Mouse (Mus musculus) lung, embryonic 14.5 days (tissue): ENCODE results near the gene Tle1. TPM values are rescaled to one million over a fixed set of nuclear protein-coding genes. Genes with fewer than 3 reads are reported as not detected.

Experiments used
- ATAC-seq: fragments of 200-750 bp; cut with Nextera tagmentation; 2 replicates; pipeline ENCODE4 v1.8.0; 2017; ENCODE audit warnings: mild to moderate bottlenecking, moderate TSS enrichment, moderate library complexity; ENCODE audit not compliant: insufficient read depth
- DNase-seq: peaks from one replicate; pipeline ENCODE4 v3.0.0-alpha.2; 2015
- H3K27ac ChIP-seq: fragments of 300-500 bp; sonication (generic); 2 replicates; pipeline ENCODE4 v1.5.1; 2014; ENCODE audit warnings: low read depth, mild to moderate bottlenecking, moderate library complexity
- H3K27me3 ChIP-seq: fragments of 300-500 bp; sonication (generic); 2 replicates; pipeline ENCODE4 v1.6.1; 2014; ENCODE audit warnings: low read length, control low read depth; ENCODE audit not compliant: insufficient read depth
- H3K36me3 ChIP-seq: fragments of 300-500 bp; sonication (generic); 2 replicates; pipeline ENCODE4 v1.6.1; 2014; ENCODE audit warnings: control low read depth; ENCODE audit not compliant: insufficient read depth
- H3K4me1 ChIP-seq: fragments of 300-500 bp; sonication (generic); 2 replicates; pipeline ENCODE4 v1.6.1; 2014; ENCODE audit warnings: antibody characterized with exemption, control low read depth; ENCODE audit not compliant: insufficient read depth
- H3K4me2 ChIP-seq: fragments of 300-500 bp; sonication (generic); 2 replicates; pipeline ENCODE4 v1.6.1; 2014; ENCODE audit warnings: mild to moderate bottlenecking
- H3K4me3 ChIP-seq: fragments of 300-500 bp; sonication (generic); 2 replicates; pipeline ENCODE4 v1.5.1; 2014; ENCODE audit warnings: low read depth, low read length
- H3K9ac ChIP-seq: fragments of 300-500 bp; sonication (generic); 2 replicates; pipeline ENCODE4 v1.6.1; 2014
- H3K9me3 ChIP-seq: fragments of 300-500 bp; sonication (generic); 2 replicates; pipeline ENCODE4 v1.6.1; 2016; ENCODE audit warnings: low read depth, low read length, control low read depth
- CTCF ChIP-seq: IDR thresholded peaks from 2 replicates; pipeline ENCODE4 v1.5.1; 2016; ENCODE audit warnings: antibody characterized with exemption, low read depth
- WGBS: fragments of 180-500 bp; shearing (Covaris S2); extraction: QIAGEN DNeasy Blood & Tissue Kit; methylation state at CpG from one replicate; pipeline ENCODE4 v1.1.7; 2014; 5-methylcytosine and 5-hydroxymethylcytosine counted together
- polyA plus RNA-seq: library from polyadenylated mRNA; unstranded; fragments of >200 nt; fragmentation: Nextera tagmentation; extraction: Ambion mirVana; gene quantifications from 2 replicates; pipeline ENCODE4 v1.2.1, GENCODE M21; 2014

Gene Tle1
- polyA plus RNA-seq, 1 experiment from 2014 or later, result 25.1 TPM

DNA sequence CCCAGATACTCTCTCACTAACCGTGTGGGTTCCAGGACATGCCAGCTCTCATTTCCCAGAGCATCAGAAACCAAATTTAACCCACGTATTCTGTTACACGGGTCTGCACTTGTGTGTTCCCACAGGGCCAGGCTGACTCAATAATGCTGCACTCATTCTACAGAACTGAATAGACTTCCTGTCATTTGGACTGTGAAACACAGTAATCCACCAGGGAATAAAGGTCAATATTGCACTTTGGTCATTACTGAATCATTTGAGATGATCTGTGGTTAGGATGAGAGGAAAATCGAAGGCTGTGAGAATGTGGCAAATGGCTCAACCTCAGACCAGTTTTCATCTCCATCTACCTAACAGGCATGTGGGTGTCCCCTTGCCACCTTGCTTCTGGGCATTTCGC is 16.2 kb downstream of the Tle1 start:
- H3K4me2 ChIP-seq, result no peak overlapping the region
- WGBS, result 74% methylated on average over 5 of the region's 5 CpGs
- no peaks in the 10 kb centered on the region for H3K27me3 ChIP-seq
- H3K9ac ChIP-seq, result no peak overlapping the region
- DNase-seq, result no peak
- H3K4me3 ChIP-seq, result no peak overlapping the region
- H3K36me3 ChIP-seq, result peaks cover 18% of the 10 kb centered on the region
- TF ChIP-seq CTCF, result no peak
- no peak for ATAC-seq
- H3K27ac ChIP-seq, result no peak overlapping the region
- H3K4me1 ChIP-seq, result 0 out of 2 replicates have a peak, but pooled peaks cover 2% of the 10 kb centered on the region
- H3K9me3 ChIP-seq, result no peaks in the 10 kb centered on the region

DNA sequence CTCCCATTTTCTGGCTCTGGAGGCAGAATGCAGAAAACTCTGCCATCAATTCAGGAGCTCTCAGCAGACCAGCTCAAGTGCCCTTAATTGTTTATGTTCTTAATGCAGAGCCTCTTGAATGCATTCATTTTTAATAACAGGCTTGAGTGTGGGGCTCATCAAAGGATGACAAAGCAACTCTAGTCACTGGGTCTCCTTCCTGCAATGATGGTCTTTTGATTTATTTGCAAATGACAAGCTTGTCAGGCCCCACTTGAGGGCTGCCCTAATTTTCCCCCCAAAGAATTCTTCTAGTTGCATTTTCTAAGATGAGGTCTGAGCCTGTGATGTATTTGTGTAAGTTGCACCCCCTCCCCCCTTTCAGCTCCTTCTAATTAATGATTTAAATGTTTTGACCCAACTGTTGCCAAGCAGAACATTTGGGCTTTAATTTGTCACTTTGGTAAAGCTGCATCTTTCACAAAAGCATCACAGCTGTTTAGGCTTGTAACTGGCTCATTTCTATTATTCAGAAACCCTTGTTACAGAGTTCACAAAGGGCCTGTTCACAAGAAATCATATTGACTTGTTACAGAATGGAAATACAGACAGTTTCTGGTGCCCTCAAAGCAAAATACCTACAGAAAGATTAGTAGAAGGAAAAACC is 18.3 kb downstream of the Tle1 start:
- DNase-seq, result no peak
- H3K9ac ChIP-seq, result no peak overlapping the region
- no peak overlapping the region for H3K4me2 ChIP-seq
- no peaks in the 10 kb centered on the region for H3K27me3 ChIP-seq
- no peak for TF ChIP-seq CTCF
- H3K4me3 ChIP-seq, result no peak overlapping the region
- 0 out of 2 replicates have a peak, but pooled peaks have one; percentile 44 for ATAC-seq
- no peaks in the 10 kb centered on the region for H3K9me3 ChIP-seq
- H3K27ac ChIP-seq, result no peak overlapping the region
- 0 out of 2 replicates have a peak, but pooled peaks cover 2% of the 10 kb centered on the region for H3K4me1 ChIP-seq
- peaks cover 15% of the 10 kb centered on the region for H3K36me3 ChIP-seq

DNA sequence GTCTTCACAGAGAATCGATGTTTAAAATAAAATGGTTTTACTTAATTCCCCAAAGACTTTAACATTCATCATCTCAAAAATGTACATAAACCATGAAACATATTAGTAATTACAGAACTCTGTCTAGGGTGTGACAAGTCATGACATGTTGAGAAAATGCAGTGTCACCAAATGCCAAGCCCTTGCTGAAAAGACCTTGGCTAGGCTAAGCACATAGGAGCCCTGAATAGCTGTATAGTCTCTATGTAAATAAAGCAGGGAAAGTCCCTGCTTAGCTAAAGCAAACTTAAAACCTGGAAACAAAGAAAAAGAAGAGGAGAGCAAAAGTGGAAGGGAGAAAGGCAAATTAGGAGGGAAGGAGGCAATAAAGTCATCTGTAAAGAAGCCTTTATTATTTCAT is 24.8 kb downstream of the Tle1 start:
- H3K4me3 ChIP-seq, result no peak overlapping the region
- no peaks in the 10 kb centered on the region for H3K9me3 ChIP-seq
- H3K27me3 ChIP-seq, result no peaks in the 10 kb centered on the region
- TF ChIP-seq CTCF, result no peak
- peaks cover 14% of the 10 kb centered on the region; the same call in 1 of the 2 replicates for H3K36me3 ChIP-seq
- no peak overlapping the region for H3K27ac ChIP-seq
- H3K4me2 ChIP-seq, result no peak overlapping the region
- DNase-seq (no peak), ATAC-seq (0 out of 2 replicates have a peak, but pooled peaks have one; percentile 58)
- H3K4me1 ChIP-seq, result no peaks in the 10 kb centered on the region
- H3K9ac ChIP-seq, result no peak overlapping the region
- WGBS, result 78% methylated on average over 1 of the region's 1 CpGs

GRCm38 (mm10) chr4:72168267-72168666 is 32.5 kb downstream of the Tle1 start:
- Histone ChIP-seq H3K27ac (no peak overlapping the region), H3K9ac (no peak overlapping the region), H3K4me3 (no peak overlapping the region), H3K4me1 (no peaks in the 10 kb centered on the region), H3K27me3 (no peaks in the 10 kb centered on the region), H3K4me2 (no peak overlapping the region), H3K9me3 (no peaks in the 10 kb centered on the region), H3K36me3 (peaks cover 38% of the 10 kb centered on the region)
- TF ChIP-seq CTCF, result no peak
- WGBS, result 26% methylated on average over 1 of the region's 1 CpGs
- DNase-seq, result no peak
- no peak for ATAC-seq

DNA sequence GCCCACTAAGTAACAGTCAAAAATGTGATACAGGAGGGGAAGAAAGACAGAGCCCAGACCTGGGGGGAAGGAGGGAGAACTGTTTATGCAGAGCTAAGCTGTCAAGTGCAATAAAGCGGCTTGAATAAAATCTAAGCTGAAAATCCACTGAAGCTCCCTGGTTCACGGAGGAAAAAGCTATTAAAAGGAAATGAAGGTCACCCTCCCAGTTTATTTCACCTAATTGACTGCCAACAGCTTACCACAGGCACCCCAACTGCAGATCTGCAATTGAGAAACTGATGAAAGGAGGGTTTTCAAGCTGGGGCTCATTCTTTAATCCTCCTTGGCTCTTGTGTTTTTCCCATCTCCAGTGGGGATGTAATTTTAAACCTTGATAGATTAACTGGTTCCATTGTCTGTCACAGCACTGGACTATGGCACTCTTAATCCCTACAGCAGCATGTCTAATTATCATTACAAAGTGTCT is 32.9 kb downstream of the Tle1 start:
- DNase-seq, result no peak
- Histone ChIP-seq H3K27me3 (no peaks in the 10 kb centered on the region), H3K9ac (no peak overlapping the region), H3K4me1 (no peaks in the 10 kb centered on the region), H3K4me2 (no peak overlapping the region), H3K9me3 (no peaks in the 10 kb centered on the region), H3K27ac (no peak overlapping the region), H3K36me3 (peaks cover 42% of the 10 kb centered on the region), H3K4me3 (no peak overlapping the region)
- 41% methylated on average over 2 of the region's 2 CpGs for WGBS
- no peak for ATAC-seq
- TF ChIP-seq CTCF, result no peak

DNA sequence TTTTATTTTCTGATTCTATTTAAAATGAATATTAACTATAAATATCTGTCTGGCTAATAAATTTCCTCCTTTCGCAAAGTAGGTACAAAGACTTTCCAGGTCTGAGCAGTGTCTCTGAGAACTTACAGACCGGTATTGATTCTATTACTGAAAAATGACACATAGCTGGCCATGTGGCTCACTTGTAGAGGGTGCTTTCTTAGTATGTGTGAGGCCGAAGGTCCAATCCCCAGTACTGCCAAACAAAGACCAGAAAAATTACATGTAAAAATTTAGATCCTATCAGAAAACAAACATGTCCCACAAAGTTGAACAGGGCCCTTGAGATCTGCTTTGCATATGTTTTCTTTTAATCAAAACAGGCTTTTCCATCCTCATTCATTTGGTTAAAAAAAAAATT is 33.5 kb downstream of the Tle1 start:
- Histone ChIP-seq H3K9ac (no peak overlapping the region), H3K27me3 (no peaks in the 10 kb centered on the region), H3K9me3 (no peaks in the 10 kb centered on the region), H3K36me3 (peaks cover 46% of the 10 kb centered on the region), H3K4me2 (no peak overlapping the region), H3K4me3 (no peak overlapping the region), H3K27ac (no peak overlapping the region), H3K4me1 (no peaks in the 10 kb centered on the region)
- ATAC-seq, result no peak
- no peak for DNase-seq
- no peak for TF ChIP-seq CTCF
- WGBS, result 79% methylated on average over 3 of the region's 3 CpGs

- H3K4me2 ChIP-seq, result no peak overlapping the region
- H3K4me1 ChIP-seq, result no peaks in the 10 kb centered on the region
- peaks cover 46% of the 10 kb centered on the region for H3K36me3 ChIP-seq
- H3K27ac ChIP-seq, result no peak overlapping the region
- H3K9ac ChIP-seq, result no peak overlapping the region
- ATAC-seq, result no peak
- WGBS, result 87% methylated on average over 2 of the region's 2 CpGs
- no peak for DNase-seq
- no peaks in the 10 kb centered on the region for H3K9me3 ChIP-seq
- no peak overlapping the region for H3K4me3 ChIP-seq
- no peaks in the 10 kb centered on the region for H3K27me3 ChIP-seq
- TF ChIP-seq CTCF, result no peak
These were observed 34.2 kb downstream of the Tle1 start for GRCm38 (mm10) chr4:72166561-72166960.

DNA sequence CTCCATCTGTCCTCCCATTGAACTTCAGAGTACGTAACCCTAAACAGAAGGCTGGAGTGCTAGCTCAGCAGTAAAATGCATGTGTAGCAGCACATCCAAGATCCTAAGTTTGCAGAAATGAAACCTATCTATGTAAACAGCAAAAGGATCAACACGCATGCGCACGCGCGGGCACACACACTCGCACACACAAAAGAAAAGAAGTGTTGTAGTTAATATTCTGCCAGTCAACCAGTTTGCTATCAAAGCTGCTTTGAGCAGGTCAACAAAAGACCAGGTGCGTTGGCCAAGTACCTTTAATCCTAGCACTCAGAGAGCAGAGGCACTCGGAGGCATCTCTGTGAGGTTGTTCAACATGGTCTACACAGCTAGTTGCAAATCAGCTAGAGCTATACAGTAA is 35.0 kb downstream of the Tle1 start:
- DNase-seq (no peak), ATAC-seq (no peak)
- H3K36me3 ChIP-seq, result peaks cover 46% of the 10 kb centered on the region

More for the DNA sequence above, 35.0 kb downstream of the Tle1 start:
- H3K27ac ChIP-seq, result no peak overlapping the region
- no peak overlapping the region for H3K9ac ChIP-seq
- no peak for TF ChIP-seq CTCF
- H3K9me3 ChIP-seq, result no peaks in the 10 kb centered on the region
- 88% methylated on average over 9 of the region's 9 CpGs for WGBS
- no peaks in the 10 kb centered on the region for H3K4me1 ChIP-seq
- no peak overlapping the region for H3K4me2 ChIP-seq
- no peak overlapping the region for H3K4me3 ChIP-seq
- H3K27me3 ChIP-seq, result no peaks in the 10 kb centered on the region
